Mouse (Mus musculus): Measurements from ENCODE around the gene Pou3f1.

Gene Pou3f1

DNA sequence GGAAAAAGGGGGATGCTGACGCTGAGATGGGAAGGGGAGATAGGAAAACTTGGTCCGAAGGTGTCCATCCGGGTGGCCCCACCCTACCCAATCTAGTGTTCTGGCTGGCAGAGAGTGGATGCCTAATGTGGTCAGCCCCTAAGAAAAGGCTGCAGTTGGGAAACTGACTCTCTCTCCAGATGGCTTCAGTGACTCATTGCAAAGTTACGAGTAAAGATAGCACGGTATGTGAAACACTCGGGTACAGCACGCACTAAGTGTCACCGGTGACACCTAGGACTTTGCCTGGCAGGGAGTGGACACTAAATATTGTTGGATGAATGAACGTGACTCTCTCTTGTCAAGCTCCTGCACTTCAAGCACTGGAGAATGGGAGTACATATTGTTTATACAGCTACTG is 12.7 kb upstream of the Pou3f1 start:
- H3K4me3 ChIP-seq (replicated peaks; ENCODE audit: low read length): no peak overlapping the region

DNA sequence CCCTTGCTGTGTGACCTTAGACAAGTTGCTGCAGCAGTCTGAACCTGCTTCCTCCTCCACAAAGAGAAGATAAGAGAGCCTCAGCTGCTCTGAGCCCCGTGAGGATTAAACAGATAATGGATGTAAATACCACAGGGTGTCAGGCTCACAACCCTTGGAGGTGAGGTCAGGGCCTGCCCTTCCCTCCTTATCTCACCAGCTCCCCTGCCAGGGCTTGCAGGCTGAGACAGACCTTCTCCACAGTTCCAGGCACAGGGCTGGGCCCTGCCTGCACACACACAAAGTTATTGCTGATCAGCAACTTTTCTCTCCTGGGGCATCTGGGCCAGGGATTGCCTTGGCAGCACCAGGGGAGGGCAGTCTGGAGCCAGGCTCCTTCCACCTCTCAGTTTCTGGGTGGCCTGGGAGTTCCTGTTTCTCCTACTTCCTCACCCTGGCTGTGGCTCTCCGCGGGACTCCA is 11.6 kb upstream of the Pou3f1 start:
- no peaks in the 10 kb centered on the region for H3K9me3 ChIP-seq (ENCODE audit: low read length)
- no peaks in the 10 kb centered on the region for H3K36me3 ChIP-seq (ENCODE audit: insufficient read depth, low read length)
- H3K27me3 ChIP-seq (ENCODE audit: insufficient read depth, low read length): peaks cover 49% of the 10 kb centered on the region
- no peak for TF ChIP-seq POU5F1 (IDR thresholded peaks at IDR 0.05; ENCODE audit: borderline replicate concordance, low read length)
- TF ChIP-seq NANOG (IDR thresholded peaks at IDR 0.05; ENCODE audit: borderline replicate concordance, low read length): no peak
- no peak for TF ChIP-seq CTCF (conservative IDR thresholded peaks at IDR 0.05; ENCODE audit: low read length)
- peaks cover 60% of the 10 kb centered on the region for H3K4me1 ChIP-seq (replicated peaks; ENCODE audit: low read depth, low read length)
- H3K4me3 ChIP-seq (replicated peaks; ENCODE audit: low read length): 0 out of 2 replicates have a peak overlapping the region, but pooled peaks have one; percentile 23

More for the DNA sequence above, 12.7 kb upstream of the Pou3f1 start:
- TF ChIP-seq POU5F1 (IDR thresholded peaks at IDR 0.05; ENCODE audit: borderline replicate concordance, low read length) (no peak), NANOG (IDR thresholded peaks at IDR 0.05; ENCODE audit: borderline replicate concordance, low read length) (no peak), CTCF (conservative IDR thresholded peaks at IDR 0.05; ENCODE audit: low read length) (no peak)
- Histone ChIP-seq H3K4me1 (replicated peaks; ENCODE audit: low read depth, low read length) (peaks cover 60% of the 10 kb centered on the region), H3K36me3 (ENCODE audit: insufficient read depth, low read length) (no peaks in the 10 kb centered on the region), H3K27me3 (ENCODE audit: insufficient read depth, low read length) (peaks cover 50% of the 10 kb centered on the region), H3K9me3 (ENCODE audit: low read length) (no peaks in the 10 kb centered on the region)

DNA sequence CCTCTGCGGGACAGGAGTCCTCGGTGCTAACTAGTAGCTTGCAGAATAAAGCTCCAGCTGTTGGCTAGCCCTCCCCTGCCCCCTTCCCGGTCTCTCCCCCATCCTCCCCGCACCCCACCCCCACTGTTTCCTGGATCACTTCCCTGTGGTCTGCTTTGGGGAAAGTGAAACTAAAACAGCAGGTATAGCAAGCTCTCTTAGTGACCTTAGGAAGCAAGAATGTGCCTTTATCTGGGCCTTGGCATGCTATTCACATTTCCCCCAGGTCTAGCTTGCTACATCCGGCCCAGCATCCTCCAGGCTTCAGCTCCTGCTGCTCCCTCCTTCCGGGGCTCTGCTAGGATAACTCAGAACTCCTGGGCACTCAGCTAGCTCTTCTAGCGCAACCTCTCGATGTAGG is 10.0 kb upstream of the Pou3f1 start:
- H3K27me3 ChIP-seq (ENCODE audit: insufficient read depth, low read length): peaks cover 46% of the 10 kb centered on the region
- H3K9me3 ChIP-seq (ENCODE audit: low read length): no peaks in the 10 kb centered on the region
- no peak overlapping the region; the same call in 1 of the 2 replicates for H3K4me3 ChIP-seq (replicated peaks; ENCODE audit: low read length)
- TF ChIP-seq CTCF (conservative IDR thresholded peaks at IDR 0.05; ENCODE audit: low read length) (no peak), NANOG (IDR thresholded peaks at IDR 0.05; ENCODE audit: borderline replicate concordance, low read length) (no peak), POU5F1 (IDR thresholded peaks at IDR 0.05; ENCODE audit: borderline replicate concordance, low read length) (no peak)
- peaks cover 70% of the 10 kb centered on the region for H3K4me1 ChIP-seq (replicated peaks; ENCODE audit: low read depth, low read length)
- H3K36me3 ChIP-seq (ENCODE audit: insufficient read depth, low read length): no peaks in the 10 kb centered on the region

DNA sequence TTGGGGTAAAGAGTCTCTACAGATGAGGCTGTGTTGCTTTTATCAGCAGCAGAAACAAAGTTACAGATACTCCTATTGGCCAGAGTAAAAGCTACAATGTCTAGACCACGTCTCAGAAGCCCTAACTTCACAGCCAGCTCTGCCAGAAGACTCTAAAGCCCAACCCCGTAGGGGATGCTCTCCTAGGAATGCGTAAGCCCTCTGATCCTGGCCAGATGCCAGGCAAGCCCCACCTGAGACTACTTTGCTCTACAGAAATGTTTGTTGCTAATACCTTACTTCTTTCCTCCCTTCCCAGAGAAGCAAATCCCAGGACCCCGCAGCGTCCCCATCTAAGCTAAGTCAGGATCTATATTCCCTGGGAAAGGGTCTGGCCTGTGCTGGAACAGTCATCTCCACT is 8.7 kb upstream of the Pou3f1 start:
- TF ChIP-seq CTCF (conservative IDR thresholded peaks at IDR 0.05; ENCODE audit: low read length): no peak
- TF ChIP-seq POU5F1 (IDR thresholded peaks at IDR 0.05; ENCODE audit: borderline replicate concordance, low read length): no peak
- no peak for TF ChIP-seq NANOG (IDR thresholded peaks at IDR 0.05; ENCODE audit: borderline replicate concordance, low read length)
- Histone ChIP-seq H3K36me3 (ENCODE audit: insufficient read depth, low read length) (no peaks in the 10 kb centered on the region), H3K4me3 (replicated peaks; ENCODE audit: low read length) (no peak overlapping the region), H3K4me1 (replicated peaks; ENCODE audit: low read depth, low read length) (peaks cover 82% of the 10 kb centered on the region), H3K27me3 (ENCODE audit: insufficient read depth, low read length) (peaks cover 41% of the 10 kb centered on the region), H3K9me3 (ENCODE audit: low read length) (no peaks in the 10 kb centered on the region)

GRCm38 (mm10) chr4:124652886-124653285 is 3.7 kb upstream of the Pou3f1 start:
- H3K27me3 ChIP-seq (ENCODE audit: insufficient read depth, low read length): peaks cover 75% of the 10 kb centered on the region
- H3K9me3 ChIP-seq (ENCODE audit: low read length): no peaks in the 10 kb centered on the region
- no peak for TF ChIP-seq CTCF (conservative IDR thresholded peaks at IDR 0.05; ENCODE audit: low read length)
- no peak for TF ChIP-seq POU5F1 (IDR thresholded peaks at IDR 0.05; ENCODE audit: borderline replicate concordance, low read length)
- no peak for TF ChIP-seq NANOG (IDR thresholded peaks at IDR 0.05; ENCODE audit: borderline replicate concordance, low read length)
- peak overlapping the region; percentile 48; the same call in 1 of the 2 replicates for H3K4me3 ChIP-seq (replicated peaks; ENCODE audit: low read length)
- H3K4me1 ChIP-seq (replicated peaks; ENCODE audit: low read depth, low read length): peaks cover 64% of the 10 kb centered on the region
- no peaks in the 10 kb centered on the region for H3K36me3 ChIP-seq (ENCODE audit: insufficient read depth, low read length)

DNA sequence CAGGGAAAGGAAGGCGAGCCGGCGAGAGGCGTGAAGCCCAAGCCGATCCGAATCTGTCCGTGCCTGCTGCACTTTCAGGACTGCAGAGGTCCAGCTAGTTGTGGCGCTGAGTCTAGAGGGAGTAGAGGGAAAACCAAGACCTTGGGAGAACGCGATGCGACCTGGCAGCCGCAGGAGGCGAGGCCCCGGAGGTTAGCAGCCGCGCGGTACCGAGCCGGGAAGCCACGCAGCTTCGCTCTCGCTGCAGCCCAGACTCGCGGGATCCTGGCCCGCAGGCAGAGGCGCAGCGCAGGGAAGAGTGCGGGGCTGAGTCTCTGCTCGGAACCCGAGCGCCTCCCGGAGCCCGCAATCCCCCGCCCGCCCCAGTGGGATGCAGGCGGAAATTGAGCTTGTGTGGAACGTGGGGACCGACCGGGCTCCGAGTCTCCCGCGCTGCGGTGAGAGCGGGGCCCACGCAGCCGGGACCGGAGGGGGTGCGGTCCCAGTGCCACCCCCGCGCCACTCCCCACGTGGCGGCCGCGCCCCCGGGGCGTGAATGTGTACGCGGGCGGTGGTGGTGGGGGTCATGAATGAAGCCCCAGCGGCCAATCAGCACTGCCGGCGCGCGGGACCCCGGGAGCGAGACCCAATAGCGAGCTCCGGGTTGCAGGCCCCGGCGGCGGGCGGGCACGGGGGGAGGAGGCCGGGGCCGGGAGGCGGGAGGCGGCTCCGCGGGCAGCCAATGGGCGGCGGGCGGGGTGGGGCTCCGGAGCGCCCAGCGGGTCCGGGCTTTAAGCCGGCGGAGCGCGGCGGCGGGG is 445 bp downstream of the Pou3f1 start:
- peaks cover 84% of the 10 kb centered on the region for H3K27me3 ChIP-seq (ENCODE audit: insufficient read depth, low read length)
- H3K36me3 ChIP-seq (ENCODE audit: insufficient read depth, low read length): peaks cover 8% of the 10 kb centered on the region
- peaks cover 37% of the 10 kb centered on the region for H3K4me1 ChIP-seq (replicated peaks; ENCODE audit: low read depth, low read length)
- no peaks in the 10 kb centered on the region for H3K9me3 ChIP-seq (ENCODE audit: low read length)
- H3K4me3 ChIP-seq (replicated peaks; ENCODE audit: low read length): peak overlapping the region; percentile 85
- TF ChIP-seq NANOG (IDR thresholded peaks at IDR 0.05; ENCODE audit: borderline replicate concordance, low read length) (no peak), CTCF (conservative IDR thresholded peaks at IDR 0.05; ENCODE audit: low read length) (no peak), POU5F1 (IDR thresholded peaks at IDR 0.05; ENCODE audit: borderline replicate concordance, low read length) (no peak)

- Histone ChIP-seq H3K9me3 (ENCODE audit: low read length) (no peaks in the 10 kb centered on the region), H3K4me3 (replicated peaks; ENCODE audit: low read length) (peak overlapping the region; percentile 85), H3K36me3 (ENCODE audit: insufficient read depth, low read length) (peaks cover 8% of the 10 kb centered on the region), H3K27me3 (ENCODE audit: insufficient read depth, low read length) (peaks cover 87% of the 10 kb centered on the region), H3K4me1 (replicated peaks; ENCODE audit: low read depth, low read length) (peaks cover 31% of the 10 kb centered on the region)
- TF ChIP-seq CTCF (conservative IDR thresholded peaks at IDR 0.05; ENCODE audit: low read length) (no peak), POU5F1 (IDR thresholded peaks at IDR 0.05; ENCODE audit: borderline replicate concordance, low read length) (no peak), NANOG (IDR thresholded peaks at IDR 0.05; ENCODE audit: borderline replicate concordance, low read length) (no peak)
These were observed 1.2 kb downstream of the Pou3f1 start for GRCm38 (mm10) chr4:124657781-124658180.

- Histone ChIP-seq H3K4me1 (replicated peaks; ENCODE audit: low read depth, low read length) (peaks cover 24% of the 10 kb centered on the region), H3K36me3 (ENCODE audit: insufficient read depth, low read length) (peaks cover 8% of the 10 kb centered on the region), H3K4me3 (replicated peaks; ENCODE audit: low read length) (peak overlapping the region; percentile 85), H3K27me3 (ENCODE audit: insufficient read depth, low read length) (peaks cover 88% of the 10 kb centered on the region), H3K9me3 (ENCODE audit: low read length) (no peaks in the 10 kb centered on the region)
- TF ChIP-seq NANOG (IDR thresholded peaks at IDR 0.05; ENCODE audit: borderline replicate concordance, low read length): no peak
- no peak for TF ChIP-seq CTCF (conservative IDR thresholded peaks at IDR 0.05; ENCODE audit: low read length)
- TF ChIP-seq POU5F1 (IDR thresholded peaks at IDR 0.05; ENCODE audit: borderline replicate concordance, low read length): no peak
These were observed 1.8 kb downstream of the Pou3f1 start for GRCm38 (mm10) chr4:124658412-124658851.

All from E14TG2a.4 (cell line).